Mouse (Mus musculus): ENCODE measurements around the gene Cmtm3. TPM values are rescaled to one million over a fixed set of nuclear protein-coding genes. Genes with fewer than 3 reads are reported as not detected.
A peak's percentile ranks its signal among the peaks of the same experiment; 100 is the strongest.

Cmtm3 gene
- polyA plus RNA-seq, 1 experiment from 2014 or later = 45.4 TPM

DNA sequence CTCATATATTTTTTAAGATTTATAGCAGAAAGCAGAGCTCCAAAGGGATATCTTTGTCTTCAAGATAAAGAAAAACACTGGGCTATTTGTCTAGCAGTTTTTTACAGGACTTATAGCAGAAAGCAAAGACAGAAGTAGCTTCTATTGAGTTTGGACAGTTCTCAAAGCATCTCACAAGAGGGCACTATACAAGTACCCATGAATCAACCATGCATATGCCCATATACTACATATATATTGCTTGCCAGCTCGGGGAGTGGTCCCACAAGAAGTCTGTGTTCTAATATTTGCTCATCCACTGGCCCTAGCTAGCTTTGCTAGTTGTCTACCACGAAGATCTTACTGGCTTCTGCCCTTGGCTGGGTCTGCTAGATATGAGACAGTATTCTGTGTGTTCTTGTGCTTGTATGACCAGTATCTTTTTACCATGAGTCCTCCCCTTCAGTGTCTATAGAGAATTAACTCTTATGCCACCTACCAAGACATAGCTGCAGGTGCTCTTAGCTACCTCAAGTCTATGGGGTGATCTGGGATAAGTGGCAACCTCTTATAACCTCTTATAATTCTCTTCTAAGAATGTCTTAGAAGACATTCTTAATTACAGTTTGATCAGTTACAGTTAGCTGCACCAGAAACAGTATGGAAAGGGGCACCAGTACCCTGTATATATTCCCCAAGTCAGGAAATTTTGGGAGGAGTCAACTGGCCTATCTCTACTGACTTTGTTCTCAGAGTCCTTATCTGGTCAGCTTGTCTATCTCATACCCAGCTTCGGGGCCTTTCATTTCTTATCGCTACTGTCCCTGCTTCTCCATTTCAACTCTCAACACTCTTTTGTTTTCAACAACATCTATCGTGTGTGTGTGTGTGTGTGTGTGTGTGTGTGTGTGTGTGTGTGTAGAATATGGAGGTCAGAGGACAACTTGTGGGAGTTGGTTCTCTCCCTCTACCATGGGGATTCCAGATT lies 6.3 kb upstream of the Cmtm3 start:
- H3K27ac ChIP-seq = no peak overlapping the region
- H3K36me3 ChIP-seq = no peaks in the 10 kb centered on the region
- no peak overlapping the region for H3K4me2 ChIP-seq
- 77% methylated on average over 5 of the region's 5 CpGs for WGBS
- no peaks in the 10 kb centered on the region for H3K4me1 ChIP-seq (replicated peaks)
- no peak for ATAC-seq (ENCODE audit: low FRiP score)
- no peak overlapping the region for H3K9ac ChIP-seq
- no peaks in the 10 kb centered on the region for H3K9me3 ChIP-seq
- H3K27me3 ChIP-seq = no peaks in the 10 kb centered on the region
- H3K4me3 ChIP-seq = no peak overlapping the region

DNA sequence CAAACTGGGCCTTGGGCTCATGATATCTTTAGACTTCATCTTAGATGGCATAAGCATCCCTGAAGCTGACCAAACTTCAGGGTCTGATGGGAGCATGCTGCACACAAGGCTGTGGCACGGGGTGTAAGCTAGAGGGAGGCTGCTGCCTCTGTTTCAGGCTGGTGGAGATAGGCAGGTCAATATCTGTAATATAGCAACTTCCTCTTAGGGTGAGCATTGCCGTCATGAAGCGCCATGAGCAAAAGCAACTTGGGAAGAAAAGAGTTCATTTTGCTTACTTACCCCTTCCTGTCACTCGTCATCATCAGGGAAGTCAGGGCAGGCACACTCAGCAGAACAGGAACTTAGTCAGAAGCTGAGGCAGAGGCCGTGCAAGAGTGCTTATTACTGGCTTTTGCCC lies 5.4 kb upstream of the Cmtm3 start:
- no peak for ATAC-seq (ENCODE audit: low FRiP score)
- Histone ChIP-seq H3K27ac (no peak overlapping the region), H3K4me3 (no peak overlapping the region), H3K4me1 (replicated peaks) (no peaks in the 10 kb centered on the region), H3K36me3 (no peaks in the 10 kb centered on the region), H3K27me3 (no peaks in the 10 kb centered on the region), H3K9ac (no peak overlapping the region), H3K4me2 (no peak overlapping the region), H3K9me3 (no peaks in the 10 kb centered on the region)
- WGBS = 80% methylated on average over 5 of the region's 5 CpGs

DNA sequence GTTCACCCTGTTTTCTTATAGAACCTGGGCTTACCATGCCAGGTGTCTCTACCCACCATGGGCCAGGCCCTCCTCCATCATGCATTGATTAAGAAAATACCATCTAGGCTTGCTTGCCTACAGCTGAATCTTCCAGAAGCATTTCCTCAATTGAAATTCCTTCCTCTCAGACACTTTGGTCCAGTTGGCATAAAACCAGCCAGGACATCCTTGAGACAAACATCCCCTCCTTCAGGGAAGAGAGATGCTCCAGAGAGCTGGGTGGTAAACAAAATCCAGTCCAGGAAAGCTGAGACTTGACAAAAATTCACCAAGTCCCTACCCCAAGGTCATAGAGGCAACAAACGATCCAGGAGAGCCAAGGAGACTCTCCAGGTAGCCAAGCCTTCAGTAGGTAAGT lies 5.0 kb upstream of the Cmtm3 start:
- Histone ChIP-seq H3K9ac (no peak overlapping the region), H3K27ac (no peak overlapping the region), H3K4me2 (no peak overlapping the region), H3K27me3 (no peaks in the 10 kb centered on the region), H3K36me3 (no peaks in the 10 kb centered on the region), H3K4me3 (no peak overlapping the region), H3K9me3 (no peaks in the 10 kb centered on the region), H3K4me1 (replicated peaks) (peaks cover under 1% of the 10 kb centered on the region; the same call in 1 of the 2 replicates)
- ATAC-seq (ENCODE audit: low FRiP score) = no peak
- 74% methylated on average over 1 of the region's 1 CpGs for WGBS

DNA sequence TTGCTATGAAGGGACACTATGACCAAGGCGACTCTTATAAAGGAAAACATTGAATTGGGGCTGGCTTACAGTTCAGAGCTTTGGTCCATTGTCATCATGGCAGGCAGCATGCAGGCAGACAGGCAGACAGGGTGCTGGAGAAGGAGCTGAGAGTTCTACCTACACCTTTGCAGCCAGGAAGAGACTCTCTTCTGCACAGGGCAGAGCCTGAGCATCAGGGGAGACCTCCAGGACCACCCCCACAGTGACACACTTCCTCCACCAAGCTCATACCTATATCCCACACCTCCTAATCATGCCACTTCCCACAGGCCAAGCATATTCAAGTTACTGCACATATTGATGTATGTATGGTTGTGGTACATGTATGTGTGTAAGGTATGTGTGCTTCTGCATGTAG lies 2.4 kb upstream of the Cmtm3 start:
- H3K36me3 ChIP-seq = no peaks in the 10 kb centered on the region
- H3K9me3 ChIP-seq = no peaks in the 10 kb centered on the region
- H3K4me2 ChIP-seq = no peak overlapping the region
- H3K4me1 ChIP-seq (replicated peaks) = peaks cover 19% of the 10 kb centered on the region
- no peak for ATAC-seq (ENCODE audit: low FRiP score)
- WGBS = 86% methylated on average over 1 of the region's 1 CpGs
- no peak overlapping the region for H3K27ac ChIP-seq
- H3K27me3 ChIP-seq = no peaks in the 10 kb centered on the region
- H3K4me3 ChIP-seq = no peak overlapping the region
- H3K9ac ChIP-seq = no peak overlapping the region

DNA sequence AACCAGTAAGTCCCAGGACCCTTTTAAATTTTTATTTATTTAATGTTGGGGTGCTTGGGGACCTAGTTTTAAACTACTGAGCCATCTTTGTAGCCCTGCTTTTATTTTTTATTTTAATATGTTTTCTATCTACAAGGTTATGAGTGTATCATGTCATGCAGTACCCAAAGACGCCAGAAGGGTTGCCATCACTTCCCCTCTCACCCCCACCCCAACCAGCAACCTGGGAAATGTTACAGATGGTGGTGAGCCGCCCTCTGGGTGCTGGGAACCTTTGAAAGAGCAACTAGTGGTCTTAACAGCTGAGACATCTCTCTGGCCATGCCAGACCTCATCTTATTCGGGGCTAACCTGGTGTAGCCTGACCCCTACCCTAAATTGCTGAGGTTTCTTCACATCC lies 1.3 kb upstream of the Cmtm3 start:
- ATAC-seq (ENCODE audit: low FRiP score) = no peak
- no peak overlapping the region for H3K27ac ChIP-seq
- 56% methylated on average over 3 of the region's 3 CpGs for WGBS
- H3K4me1 ChIP-seq (replicated peaks) = peaks cover 19% of the 10 kb centered on the region
- H3K4me2 ChIP-seq = no peak overlapping the region
- no peak overlapping the region for H3K4me3 ChIP-seq
- no peaks in the 10 kb centered on the region for H3K27me3 ChIP-seq
- no peaks in the 10 kb centered on the region for H3K9me3 ChIP-seq
- no peak overlapping the region for H3K9ac ChIP-seq
- H3K36me3 ChIP-seq = no peaks in the 10 kb centered on the region

DNA sequence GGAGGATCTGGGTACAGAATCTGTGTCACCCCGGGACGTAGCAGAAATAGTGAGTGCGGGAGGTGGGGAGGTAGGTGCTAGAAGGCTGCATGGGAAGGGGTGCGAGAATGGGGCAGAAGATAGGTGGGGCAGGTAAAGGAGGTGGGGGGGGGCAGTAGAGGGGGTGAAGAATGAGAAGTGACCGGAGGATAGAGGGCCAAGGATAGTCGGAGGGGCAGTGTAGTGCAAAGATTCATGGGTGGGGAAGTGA lies 698 bp downstream of the Cmtm3 start:
- no peaks in the 10 kb centered on the region for H3K36me3 ChIP-seq
- 0 out of 2 replicates have a peak overlapping the region, but pooled peaks have one; percentile 58 for H3K27ac ChIP-seq
- WGBS = under 1% methylated on average over 6 of the region's 6 CpGs
- H3K4me1 ChIP-seq (replicated peaks) = peaks cover 19% of the 10 kb centered on the region
- peak overlapping the region; percentile 86 for H3K4me2 ChIP-seq
- H3K9ac ChIP-seq = peak overlapping the region; percentile 77
- H3K27me3 ChIP-seq = no peaks in the 10 kb centered on the region
- no peak; the same call in none of the 2 replicates for ATAC-seq (ENCODE audit: low FRiP score)
- peak overlapping the region; percentile 57 for H3K4me3 ChIP-seq
- H3K9me3 ChIP-seq = no peaks in the 10 kb centered on the region

DNA sequence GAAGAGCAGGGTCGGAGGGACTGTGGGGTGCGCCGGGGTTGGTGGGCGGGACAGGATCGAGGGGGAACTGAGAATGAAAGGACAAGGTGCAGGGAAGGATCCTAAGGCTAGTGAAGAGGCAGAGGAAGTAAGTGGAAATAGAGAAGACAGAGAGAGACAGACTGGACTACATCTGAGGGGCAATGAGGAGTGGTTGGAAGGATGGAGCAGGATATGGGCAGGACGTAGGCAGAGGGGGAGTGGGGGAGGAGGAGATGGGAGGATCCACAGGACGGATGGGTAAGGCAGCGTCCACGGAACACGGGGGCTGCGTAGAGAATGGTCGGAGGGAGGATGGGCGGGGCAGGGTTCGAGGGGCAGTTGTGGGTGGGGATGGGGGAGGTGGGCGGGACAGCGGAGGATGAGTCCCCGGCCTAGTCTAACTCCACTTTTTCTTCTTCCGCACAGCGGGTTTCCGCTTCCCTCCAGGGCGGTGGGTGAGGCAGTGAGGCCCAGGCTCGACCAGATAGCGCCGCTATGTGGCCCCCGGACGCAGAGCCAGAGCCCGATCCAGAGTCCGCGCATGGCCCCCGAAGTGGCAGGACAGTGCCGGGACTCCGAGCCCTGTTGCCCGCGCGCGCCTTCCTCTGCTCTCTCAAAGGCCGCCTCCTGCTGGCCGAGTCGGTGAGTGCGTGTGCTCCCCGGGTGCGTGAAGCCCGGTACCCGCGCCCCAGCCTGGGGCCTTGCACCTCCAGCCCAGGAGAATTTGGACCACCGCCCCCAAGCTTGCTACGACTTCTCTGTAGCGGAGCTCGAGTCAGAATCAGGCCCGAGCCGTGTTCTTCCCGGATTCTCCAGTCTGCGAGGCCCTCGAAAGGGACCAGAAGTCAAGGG lies 1.3 kb downstream of the Cmtm3 start:
- peak; percentile 81 for ATAC-seq (ENCODE audit: low FRiP score)
- H3K27me3 ChIP-seq = no peaks in the 10 kb centered on the region
- H3K36me3 ChIP-seq = no peaks in the 10 kb centered on the region; the same call in 1 of the 2 replicates
- H3K9me3 ChIP-seq = no peaks in the 10 kb centered on the region
- H3K4me3 ChIP-seq = peak overlapping the region; percentile 57
- peak overlapping the region; percentile 58 for H3K27ac ChIP-seq
- peak overlapping the region; percentile 86 for H3K4me2 ChIP-seq
- H3K9ac ChIP-seq = peak overlapping the region; percentile 77
- WGBS = under 1% methylated on average over 43 of the region's 54 CpGs
- H3K4me1 ChIP-seq (replicated peaks) = peaks cover 19% of the 10 kb centered on the region

DNA sequence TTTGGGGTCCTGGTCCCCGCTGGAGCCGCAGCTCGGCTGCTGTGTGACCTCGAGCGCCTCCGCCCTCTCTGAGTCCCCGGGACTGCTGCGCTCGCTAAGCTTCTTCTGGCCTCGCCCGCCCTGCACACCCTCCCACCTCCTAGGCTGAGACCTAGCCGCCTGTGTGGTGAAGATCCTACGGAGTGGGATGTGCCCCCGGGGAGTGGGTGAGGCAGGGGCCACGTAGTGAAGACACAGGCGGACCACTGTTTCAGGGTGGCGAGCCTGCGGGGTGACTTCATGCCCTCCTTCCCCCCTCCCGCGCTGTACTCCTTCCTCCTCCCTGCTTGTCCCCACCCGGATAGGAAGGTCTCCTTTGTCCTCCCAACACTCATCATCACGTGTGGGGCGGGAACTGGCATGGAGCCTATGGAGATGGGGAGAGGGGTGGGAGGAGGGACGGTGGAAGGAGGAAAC lies 1.9 kb downstream of the Cmtm3 start:
- Histone ChIP-seq H3K27me3 (no peaks in the 10 kb centered on the region), H3K9ac (peak overlapping the region; percentile 77), H3K4me1 (replicated peaks) (peaks cover 19% of the 10 kb centered on the region), H3K36me3 (no peaks in the 10 kb centered on the region; the same call in 1 of the 2 replicates), H3K4me2 (peak overlapping the region; percentile 86), H3K9me3 (no peaks in the 10 kb centered on the region), H3K27ac (peak overlapping the region; percentile 58), H3K4me3 (peak overlapping the region; percentile 57)
- ATAC-seq (ENCODE audit: low FRiP score) = peak; percentile 74
- 2% methylated on average over 24 of the region's 24 CpGs for WGBS

DNA sequence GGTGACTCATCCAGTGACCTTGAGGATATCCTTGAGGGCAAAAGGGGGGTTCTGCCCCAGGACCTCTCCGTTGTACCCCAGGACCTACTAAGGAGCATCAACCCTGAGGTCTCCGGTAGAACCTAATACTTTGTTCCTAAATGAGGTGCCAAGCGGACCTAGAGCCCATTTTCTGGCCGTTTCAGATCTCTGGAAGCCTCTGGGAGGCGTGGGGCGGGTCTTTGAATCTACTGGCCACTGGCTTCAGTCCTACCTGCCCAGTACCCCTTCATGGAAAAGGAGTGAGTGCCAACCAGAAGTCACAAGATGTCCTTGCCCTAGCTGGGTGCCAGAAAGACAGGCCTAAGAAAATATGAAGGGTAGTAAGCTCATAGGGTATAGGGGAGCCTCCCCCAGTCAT lies 2.5 kb downstream of the Cmtm3 start:
- 37% methylated on average over 6 of the region's 6 CpGs for WGBS
- H3K27me3 ChIP-seq = no peaks in the 10 kb centered on the region
- no peak for ATAC-seq (ENCODE audit: low FRiP score)

DNA sequence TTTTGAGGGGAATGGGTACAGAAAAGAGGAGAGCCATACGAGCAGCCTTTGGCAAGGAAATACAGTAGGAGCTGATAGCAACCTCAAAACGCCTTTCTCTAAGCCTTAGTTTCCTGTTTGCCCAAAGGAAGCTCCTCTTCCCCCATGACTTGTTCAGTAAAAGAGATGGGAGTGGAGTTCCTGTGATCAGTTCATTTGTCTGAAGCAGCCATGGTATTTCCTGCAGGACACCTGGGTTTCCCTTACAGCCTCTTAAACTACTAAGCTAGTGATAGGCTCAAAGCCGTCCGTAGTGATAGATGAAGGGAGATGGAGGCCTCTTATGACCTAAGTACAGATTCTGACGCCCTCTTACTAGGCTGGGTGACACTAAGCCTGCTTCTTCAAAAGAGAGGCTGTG lies 3.2 kb downstream of the Cmtm3 start:
- H3K9ac ChIP-seq = no peak overlapping the region
- H3K4me1 ChIP-seq (replicated peaks) = peaks cover 19% of the 10 kb centered on the region
- no peaks in the 10 kb centered on the region for H3K9me3 ChIP-seq
- H3K36me3 ChIP-seq = no peaks in the 10 kb centered on the region; the same call in none of the 2 replicates
- ATAC-seq (ENCODE audit: low FRiP score) = no peak
- no peak overlapping the region for H3K4me2 ChIP-seq
- no peaks in the 10 kb centered on the region for H3K27me3 ChIP-seq
- no peak overlapping the region for H3K4me3 ChIP-seq
- 83% methylated on average over 5 of the region's 5 CpGs for WGBS
- H3K27ac ChIP-seq = no peak overlapping the region

More for the DNA sequence above, 2.5 kb downstream of the Cmtm3 start:
- Histone ChIP-seq H3K36me3 (no peaks in the 10 kb centered on the region; the same call in none of the 2 replicates), H3K4me1 (replicated peaks) (peaks cover 19% of the 10 kb centered on the region), H3K4me2 (peak overlapping the region; percentile 86), H3K27ac (no peak overlapping the region), H3K4me3 (peak overlapping the region; percentile 57), H3K9ac (no peak overlapping the region), H3K9me3 (no peaks in the 10 kb centered on the region)

DNA sequence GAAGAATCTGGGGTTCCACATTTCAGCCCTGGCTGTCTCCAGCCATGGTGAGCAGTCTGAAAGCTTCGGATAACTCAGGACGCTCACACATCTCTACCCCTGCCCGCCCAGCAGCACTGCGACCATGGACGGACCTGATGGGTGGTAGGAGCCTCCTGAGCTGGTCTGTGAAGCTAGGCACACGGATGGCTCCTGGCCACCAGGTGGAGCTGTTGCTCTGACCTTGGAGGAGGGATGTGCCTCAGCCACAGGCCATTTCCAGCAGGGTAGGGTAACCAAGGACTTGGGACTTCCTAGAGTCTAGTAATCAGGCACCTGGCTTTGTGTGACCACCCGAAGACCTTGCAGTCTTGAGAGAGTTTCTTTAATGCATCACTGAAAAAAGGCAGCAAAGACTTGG lies 4.7 kb downstream of the Cmtm3 start:
- no peak overlapping the region for H3K9ac ChIP-seq
- H3K27me3 ChIP-seq = no peaks in the 10 kb centered on the region
- H3K36me3 ChIP-seq = no peaks in the 10 kb centered on the region; the same call in none of the 2 replicates
- ATAC-seq (ENCODE audit: low FRiP score) = peak; percentile 64; the same call in 1 of the 2 replicates
- H3K27ac ChIP-seq = no peak overlapping the region
- peaks cover 19% of the 10 kb centered on the region for H3K4me1 ChIP-seq (replicated peaks)
- H3K9me3 ChIP-seq = no peaks in the 10 kb centered on the region
- WGBS = 18% methylated on average over 7 of the region's 7 CpGs
- no peak overlapping the region for H3K4me3 ChIP-seq
- H3K4me2 ChIP-seq = no peak overlapping the region

DNA sequence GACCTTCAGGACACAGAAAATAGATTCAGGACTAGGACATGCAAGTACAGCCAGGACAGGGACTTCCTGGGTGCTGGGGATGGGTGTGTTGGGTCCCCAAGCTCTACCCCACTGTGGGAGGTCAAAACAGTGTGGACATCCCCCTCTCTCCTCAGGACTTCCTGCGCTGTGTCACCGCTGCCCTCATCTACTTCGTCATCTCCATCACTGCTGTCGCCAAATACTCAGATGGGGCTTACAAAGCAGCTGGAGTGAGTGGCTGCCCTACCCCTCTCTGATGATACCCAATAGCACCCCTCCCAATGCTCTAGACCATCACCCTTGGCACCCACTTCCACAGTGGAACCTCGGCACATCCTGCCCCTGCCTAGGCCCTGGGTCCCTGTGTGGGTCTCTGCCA lies 5.4 kb downstream of the Cmtm3 start:
- Histone ChIP-seq H3K4me2 (no peak overlapping the region), H3K9ac (no peak overlapping the region), H3K27me3 (no peaks in the 10 kb centered on the region), H3K4me3 (no peak overlapping the region), H3K4me1 (replicated peaks) (peaks cover 14% of the 10 kb centered on the region), H3K9me3 (no peaks in the 10 kb centered on the region), H3K27ac (no peak overlapping the region), H3K36me3 (no peaks in the 10 kb centered on the region; the same call in none of the 2 replicates)
- no peak for ATAC-seq (ENCODE audit: low FRiP score)
- WGBS = 82% methylated on average over 5 of the region's 5 CpGs

All from hindbrain, embryonic 13.5 days (tissue).